Mouse (Mus musculus) CH12.LX (cell line): ENCODE data around the gene Ogdh. TPM values are rescaled to one million over a fixed set of nuclear protein-coding genes. Genes with fewer than 3 reads are reported as not detected.

Source experiments
- DNase-seq: peaks from one replicate; pipeline ENCODE4 v3.0.0-alpha.2; 2013; ENCODE audit errors: extremely low read depth
- H3K27ac ChIP-seq: 2 replicates; pipeline ENCODE4 v1.5.1; 2012; ENCODE audit warnings: low read depth, mild to moderate bottlenecking, control low read depth, moderate library complexity; ENCODE audit not compliant: insufficient read depth
- H3K27me3 ChIP-seq: replicated peaks from 2 replicates; pipeline ENCODE3; 2012; ENCODE audit warnings: inconsistent platforms
- H3K36me3 ChIP-seq, 2 experiments: replicated peaks in 1 of 2; 2 replicates each; pipeline versions ENCODE3 to v1.6.1; 2012; ENCODE audit warnings: inconsistent platforms in 1 of 2, low read length in 1 of 2, mild to moderate bottlenecking in 1 of 2, mixed read lengths in 1 of 2, moderate library complexity in 1 of 2; ENCODE audit not compliant: control insufficient read depth in 1 of 2, insufficient read depth in 1 of 2
- H3K4me1 ChIP-seq, 2 experiments: 2 replicates each; pipeline ENCODE4 v1.6.1; 2012; ENCODE audit warnings: inconsistent platforms in 1 of 2, moderate library complexity in 1 of 2; ENCODE audit not compliant: insufficient read depth in 2 of 2, control insufficient read depth in 1 of 2
- H3K4me2 ChIP-seq: 2 replicates; pipeline ENCODE4 v1.6.1; 2012; ENCODE audit warnings: low read depth, mild to moderate bottlenecking, control low read depth; ENCODE audit not compliant: poor library complexity, insufficient read depth, severe bottlenecking
- H3K4me3 ChIP-seq, 3 experiments: fragments of 150-350 bp in 1 of 3; sonication (generic) in 1 of 3; replicated peaks in 1 of 3; 2 replicates each; pipeline versions ENCODE3 to v1.5.1; 2011 to 2012; ENCODE audit warnings: low read depth in 2 of 3, low read length in 2 of 3, mild to moderate bottlenecking in 2 of 3, moderate library complexity in 2 of 3, control low read depth in 1 of 3, improper control_type of control experiment in 1 of 3, inconsistent platforms in 1 of 3, mixed read lengths in 1 of 3; ENCODE audit not compliant: poor library complexity in 1 of 3
- H3K79me2 ChIP-seq: replicated peaks from 2 replicates; pipeline ENCODE4 v1.6.1; 2012; ENCODE audit warnings: mild to moderate bottlenecking, moderate library complexity; ENCODE audit not compliant: control insufficient read depth, poor library complexity, insufficient read depth, severe bottlenecking; ENCODE audit errors: extremely low read depth
- H3K9ac ChIP-seq: 2 replicates; pipeline ENCODE4 v1.6.1; 2012; ENCODE audit warnings: low read depth, mild to moderate bottlenecking, control low read depth, moderate library complexity; ENCODE audit not compliant: insufficient read depth
- H3K9me3 ChIP-seq: replicated peaks from 2 replicates; pipeline ENCODE3; 2012; ENCODE audit warnings: low read length, inconsistent platforms, mixed read lengths
- BHLHE40 ChIP-seq: IDR thresholded peaks from 2 replicates; pipeline ENCODE4 v1.6.1; 2011; ENCODE audit warnings: mild to moderate bottlenecking, low read depth, low read length, improper control_type of control experiment
- CHD2 ChIP-seq: IDR thresholded peaks from 2 replicates; pipeline ENCODE4 v1.6.1; 2011; ENCODE audit warnings: low read length, improper control_type of control experiment
- CTCF ChIP-seq, 2 experiments: IDR thresholded peaks in 1 of 2; conservative IDR thresholded peaks in 1 of 2; 2 replicates each; pipeline ENCODE4 v1.5.1; 2011 to 2012; ENCODE audit warnings: low read depth in 2 of 2, low read length in 2 of 2, improper control_type of control experiment in 1 of 2, inconsistent platforms in 1 of 2, mild to moderate bottlenecking in 1 of 2, moderate library complexity in 1 of 2
- E2F4 ChIP-seq: IDR thresholded peaks from 2 replicates; pipeline ENCODE4 v1.6.1; 2011; ENCODE audit warnings: low read depth, low read length, improper control_type of control experiment; ENCODE audit not compliant: insufficient replicate concordance
- EP300 ChIP-seq: IDR thresholded peaks from 2 replicates; pipeline ENCODE4 v1.6.1; 2011; ENCODE audit warnings: low read length, improper control_type of control experiment
- ETS1 ChIP-seq: conservative IDR thresholded peaks from 2 replicates; pipeline ENCODE4 v1.6.1; 2012; ENCODE audit warnings: low read depth, mild to moderate bottlenecking, inconsistent platforms, low read length, improper control_type of control experiment, moderate library complexity
- GABPA ChIP-seq: IDR thresholded peaks from 2 replicates; pipeline ENCODE4 v1.6.1; 2012; ENCODE audit warnings: low read depth, low read length, improper control_type of control experiment, inconsistent platforms; ENCODE audit not compliant: insufficient replicate concordance
- HCFC1 ChIP-seq: IDR thresholded peaks from 2 replicates; pipeline ENCODE4 v1.6.1; 2012; ENCODE audit warnings: low read depth, mild to moderate bottlenecking, inconsistent platforms, low read length, improper control_type of control experiment
- IRF4 ChIP-seq: IDR thresholded peaks from 2 replicates; pipeline ENCODE4 v1.6.1; 2014; ENCODE audit warnings: low read depth, mild to moderate bottlenecking, inconsistent platforms, low read length, improper control_type of control experiment
- JUN ChIP-seq: IDR thresholded peaks from 2 replicates; pipeline ENCODE4 v1.6.1; 2011; ENCODE audit warnings: low read depth, mild to moderate bottlenecking, low read length, improper control_type of control experiment, moderate library complexity; ENCODE audit not compliant: insufficient read depth
- JUND ChIP-seq: conservative IDR thresholded peaks from 2 replicates; pipeline ENCODE4 v1.6.1; 2011; ENCODE audit warnings: low read depth, low read length, improper control_type of control experiment
- KAT2A ChIP-seq: IDR thresholded peaks from 2 replicates; pipeline ENCODE4 v1.6.1; 2012; ENCODE audit warnings: low read length, improper control_type of control experiment, inconsistent platforms; ENCODE audit not compliant: insufficient replicate concordance
- MAX ChIP-seq: IDR thresholded peaks from 2 replicates; pipeline ENCODE4 v1.6.1; 2011; ENCODE audit warnings: low read length, improper control_type of control experiment
- MAZ ChIP-seq: IDR thresholded peaks from 2 replicates; pipeline ENCODE4 v1.6.1; 2012; ENCODE audit warnings: low read depth, mild to moderate bottlenecking, inconsistent platforms, low read length, improper control_type of control experiment, moderate library complexity
- MEF2A ChIP-seq: IDR thresholded peaks from 2 replicates; pipeline ENCODE4 v1.6.1; 2014; ENCODE audit warnings: low read depth, mild to moderate bottlenecking, inconsistent platforms, low read length, improper control_type of control experiment, borderline replicate concordance
- PAX5 ChIP-seq: IDR thresholded peaks from 2 replicates; pipeline ENCODE4 v1.6.1; 2012; ENCODE audit warnings: low read length, inconsistent platforms, mixed read lengths
- POLR2A ChIP-seq: IDR thresholded peaks from 2 replicates; pipeline ENCODE4 v1.6.1; 2011; ENCODE audit warnings: low read depth, mild to moderate bottlenecking, improper control_type of control experiment, low read length
- RAD21 ChIP-seq: IDR thresholded peaks from 2 replicates; pipeline ENCODE4 v1.6.1; 2011; ENCODE audit warnings: low read depth, mild to moderate bottlenecking, low read length, improper control_type of control experiment, moderate library complexity
- SIN3A ChIP-seq: IDR thresholded peaks from 2 replicates; pipeline ENCODE4 v1.6.1; 2012; ENCODE audit warnings: low read length, improper control_type of control experiment, inconsistent platforms
- SMC3 ChIP-seq: IDR thresholded peaks from 2 replicates; pipeline ENCODE4 v1.6.1; 2011; ENCODE audit warnings: low read depth, low read length, improper control_type of control experiment
- TBP ChIP-seq: conservative IDR thresholded peaks from 2 replicates; pipeline ENCODE4 v1.6.1; 2011; ENCODE audit warnings: low read depth, low read length, improper control_type of control experiment
- TCF12 ChIP-seq: IDR thresholded peaks from 2 replicates; pipeline ENCODE4 v1.6.1; 2014; ENCODE audit warnings: low read depth, mild to moderate bottlenecking, inconsistent platforms, low read length, improper control_type of control experiment
- UBTF ChIP-seq: IDR thresholded peaks from 2 replicates; pipeline ENCODE4 v1.6.1; 2012; ENCODE audit warnings: low read depth, mild to moderate bottlenecking, inconsistent platforms, low read length, improper control_type of control experiment, moderate library complexity
- USF1 ChIP-seq: IDR thresholded peaks from 2 replicates; pipeline ENCODE4 v1.6.1; 2014; ENCODE audit warnings: low read depth, mild to moderate bottlenecking, inconsistent platforms, low read length, improper control_type of control experiment
- ZMIZ1 ChIP-seq: IDR thresholded peaks from 2 replicates; pipeline ENCODE4 v1.6.1; 2012; ENCODE audit warnings: low read depth, mild to moderate bottlenecking, inconsistent platforms, low read length, improper control_type of control experiment
- dilution Hi-C: fragments of 300-500 bp; cut with MboI; formaldehyde crosslinking; loops from 2 replicates; pipeline ENCODE4 v1.14.3; 2020; ENCODE audit warnings: low sequenced_read_pairs; ENCODE audit not compliant: extremely low pct_unique_long_range_greater_than_20kb, extremely low pct_ligation_motif_present
- in situ Hi-C: fragments of 300-500 bp; cut with MboI; formaldehyde crosslinking; loops from 3 replicates; pipeline ENCODE4 v1.14.3; 2019; ENCODE audit warnings: low sequenced_read_pairs, low pct_ligation_motif_present, low pct_unique_long_range_greater_than_20kb, mixed read lengths
- polyA plus RNA-seq: library from polyadenylated mRNA; unstranded; fragments of >175 nt; gene quantifications from 2 replicates; pipeline ENCODE4 v1.2.1, GENCODE M21; 2012; ENCODE audit warnings: low read depth; ENCODE audit not compliant: insufficient read length
- total RNA-seq, 2 experiments: library from RNA; depleted of rRNA; stranded (reverse); fragments of 300-350 nt in 1 of 2; fragments of >200 nt in 1 of 2; gene quantifications; 2 replicates each; pipeline ENCODE4 v1.2.3; 2012 to 2014

The Ogdh gene
- total and polyA plus RNA-seq, 3 experiments: 47.1 to 173 (median 120) TPM

DNA sequence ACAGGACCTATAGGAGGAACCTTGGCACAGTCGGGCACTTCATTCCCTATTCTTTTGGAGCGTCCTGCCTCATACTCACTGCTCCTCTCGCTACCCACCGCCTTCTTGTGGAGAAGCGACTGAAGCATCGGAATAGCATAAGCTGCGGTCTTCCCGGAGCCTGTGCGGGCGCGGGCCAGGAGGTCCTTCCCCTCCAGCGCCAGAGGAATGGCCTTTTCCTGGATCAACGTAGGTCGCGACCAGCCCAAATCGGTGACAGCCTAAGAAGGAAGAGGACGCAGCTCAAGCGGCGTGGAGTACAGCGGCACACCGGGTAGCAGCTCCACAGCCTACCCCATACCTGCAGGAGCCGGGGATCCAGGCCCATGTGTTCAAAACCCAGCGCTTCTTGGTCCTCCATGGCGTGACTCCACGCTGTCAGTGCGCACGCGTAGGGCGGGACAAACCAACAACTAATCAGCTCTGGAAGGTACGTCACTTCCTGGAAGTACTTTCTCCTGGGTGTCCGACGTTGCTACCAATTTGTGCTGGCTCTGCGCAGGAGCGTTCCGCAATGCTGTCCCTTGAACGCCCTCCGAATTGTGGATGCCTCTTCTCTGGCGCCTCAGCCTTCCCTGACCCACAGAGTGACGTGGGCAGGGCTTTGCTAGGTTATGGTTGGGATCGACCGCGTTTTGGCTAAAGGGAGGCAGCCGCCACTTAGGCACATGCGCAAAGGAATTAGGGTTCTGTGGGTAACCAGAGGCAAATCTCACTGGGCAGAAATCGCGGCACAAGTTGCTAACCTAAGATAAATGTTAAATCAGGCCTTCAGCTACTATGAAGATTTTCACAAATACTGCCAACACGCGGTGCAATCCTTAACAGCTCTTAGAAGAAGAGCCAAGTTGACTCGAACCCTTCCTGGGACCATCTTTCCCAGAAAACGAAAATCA lies 23.8 kb upstream of the Ogdh start, which contains the start of gene Ddx56 (continued):
- TF ChIP-seq SIN3A: peak; percentile 81
- TF ChIP-seq, all 38 proteins: peak for 21

- DNase-seq: no peak
- in situ Hi-C loops: no loop called here
- Histone ChIP-seq H3K9ac (peak overlapping the region; percentile 92), H3K9me3 (no peaks in the 10 kb centered on the region), H3K27ac (no peak overlapping the region), H3K79me2 (peaks cover 16% of the 10 kb centered on the region; the same call in 1 of the 2 replicates), H3K4me1 (peaks cover 3 to 20% of the 10 kb centered on the region in 2 experiments), H3K27me3 (no peaks in the 10 kb centered on the region), H3K4me2 (peak overlapping the region; percentile 70), H3K36me3 (peaks cover 16 to 35% of the 10 kb centered on the region in 2 experiments), H3K4me3 (peak overlapping the region; percentile 69 to 100 (median 98))
- TF ChIP-seq RAD21 (no peak), EP300 (no peak), GABPA (no peak), MAZ (no peak), MEF2A (no peak), SMC3 (no peak)
- dilution Hi-C loops: no loop called here
Measured at GRCm38 (mm10) chr11:6273607-6274006, 17.8 kb upstream of the Ogdh start.

GRCm38 (mm10) chr11:6274387-6275093 lies 16.9 kb upstream of the Ogdh start, which contains the start of gene Tmed4:
Tmed4 (minus strand) TSS chr11:6274870.
- H3K79me2 ChIP-seq: peaks cover 16% of the 10 kb centered on the region; the same call in 1 of the 2 replicates
- H3K4me3 ChIP-seq: peak within 1 kb of the TSS; percentile 69 to 100 (median 98)
- H3K27me3 ChIP-seq: peaks cover 3% of the 10 kb centered on the region
- H3K4me2 ChIP-seq: peak within 1 kb of the TSS; percentile 70
- in situ Hi-C loops: no loop called here
- dilution Hi-C loops: no loop called here
- peak; percentile 100 for DNase-seq
- H3K4me1 ChIP-seq: peaks cover 3 to 18% of the 10 kb centered on the region in 2 experiments
- H3K27ac ChIP-seq: peak within 1 kb of the TSS; percentile 34; the same call in 1 of the 2 replicates
- peak within 1 kb of the TSS; percentile 92 for H3K9ac ChIP-seq
- H3K9me3 ChIP-seq: peaks cover 2% of the 10 kb centered on the region
- H3K36me3 ChIP-seq: peaks cover 16 to 32% of the 10 kb centered on the region in 2 experiments
- peak; percentile 33 to 93; a peak in 3 of 4 replicates for TF ChIP-seq CTCF (conservative IDR thresholded peaks at IDR 0.05 in 1 of 2, IDR thresholded peaks at IDR 0.05 in 1 of 2; ENCODE audit: low read depth in 2 of 2, low read length in 2 of 2)
- TF ChIP-seq MEF2A: no peak
- peak; percentile 98 for TF ChIP-seq POLR2A
- TF ChIP-seq RAD21: peak; percentile 74
- peak; percentile 76; the same call in 1 of the 2 replicates for TF ChIP-seq MAZ
- peak; percentile 87; the same call in 1 of the 2 replicates for TF ChIP-seq TCF12
- TF ChIP-seq USF1: no peak
- no peak for TF ChIP-seq UBTF
- TF ChIP-seq PAX5: no peak
- TF ChIP-seq JUN: no peak; the same call in 1 of the 2 replicates
- no peak for TF ChIP-seq BHLHE40
- TF ChIP-seq ETS1: peak; percentile 39; the same call in 1 of the 2 replicates
- peak; percentile 76 for TF ChIP-seq TBP
- no peak for TF ChIP-seq E2F4
- TF ChIP-seq ZMIZ1: peak; percentile 84
- peak; percentile 18; the same call in 1 of the 2 replicates for TF ChIP-seq MAX
- TF ChIP-seq JUND: no peak; the same call in 1 of the 2 replicates
- TF ChIP-seq IRF4: peak; percentile 65; the same call in 1 of the 2 replicates
- TF ChIP-seq HCFC1: peak; percentile 76
- TF ChIP-seq SIN3A: peak; percentile 73; the same call in 1 of the 2 replicates
- TF ChIP-seq KAT2A: no peak
- no peak for TF ChIP-seq CHD2
- peak; percentile 71 for TF ChIP-seq SMC3
